Mouse (Mus musculus): ENCODE data around the gene Adcy9. TPM values are rescaled to one million over a fixed set of nuclear protein-coding genes. Genes with fewer than 3 reads are reported as not detected.

The Adcy9 gene
- total RNA-seq, 2 experiments from 2014 or later, result 99.4 to 106 TPM

DNA sequence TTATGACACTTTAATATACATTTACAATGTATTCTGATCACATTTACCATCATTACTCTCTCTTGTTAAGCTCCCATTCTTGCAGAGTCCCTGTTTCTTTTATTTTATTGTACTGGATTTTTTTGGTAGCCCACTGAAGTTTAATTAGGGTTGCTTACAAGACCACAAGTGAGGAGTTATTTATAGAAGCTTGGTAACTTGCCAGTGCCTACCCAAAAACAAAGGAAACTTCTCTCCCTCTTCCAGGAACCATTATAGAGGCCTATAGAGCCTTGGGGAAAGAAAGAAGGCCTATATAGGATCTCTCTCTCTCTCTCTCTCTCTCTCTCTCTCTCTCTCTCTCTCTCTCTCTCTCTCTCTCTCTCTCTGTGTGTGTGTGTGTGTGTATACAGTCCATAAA, 93.2 kb downstream of the Adcy9 start:
- DNase-seq (ENCODE audit: low spot score in 2 of 2), result no peak

DNA sequence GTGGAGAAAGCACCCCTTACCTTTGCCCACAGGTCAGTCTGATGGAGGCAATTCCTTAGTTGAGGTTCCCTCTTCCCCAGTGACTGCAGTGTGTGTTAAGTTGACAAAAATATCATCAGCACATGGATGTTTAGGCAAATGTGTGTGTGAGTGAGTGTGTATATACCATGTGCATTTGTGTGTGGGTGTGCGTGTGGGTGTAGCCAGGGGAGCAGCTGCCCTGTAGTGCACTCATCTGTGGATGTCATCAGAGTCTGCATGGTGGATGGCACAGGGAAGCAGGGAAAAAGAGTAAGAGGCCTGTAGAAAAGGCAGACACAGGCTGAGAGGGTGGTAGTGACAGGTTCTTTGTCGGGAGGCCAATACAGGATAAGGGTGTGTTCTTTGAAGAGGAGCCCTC, 94.5 kb downstream of the Adcy9 start:
- DNase-seq (ENCODE audit: low spot score in 2 of 2), result peak in 1 of 2 experiments; percentile 67

DNA sequence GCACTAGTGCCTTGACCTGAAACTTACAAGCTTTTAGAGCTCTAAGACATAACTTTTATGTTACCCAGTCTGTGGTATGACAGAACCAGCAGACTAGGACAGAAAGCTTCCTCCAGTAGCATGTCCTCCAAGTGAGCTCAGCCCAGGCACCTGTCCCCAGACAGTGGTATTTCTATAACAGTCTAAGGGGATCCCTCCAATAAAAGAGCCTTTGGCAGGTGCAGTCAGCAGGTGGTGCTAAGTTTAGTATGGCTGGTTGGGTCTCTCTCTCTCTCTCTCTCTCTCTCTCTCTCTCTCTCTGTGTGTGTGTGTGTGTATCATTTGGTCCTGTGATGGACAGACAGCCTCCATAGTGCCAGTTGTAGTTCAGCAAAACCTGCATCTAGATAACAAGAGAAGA, 95.3 kb downstream of the Adcy9 start:
- DNase-seq (ENCODE audit: low spot score in 2 of 2), result no peak

DNA sequence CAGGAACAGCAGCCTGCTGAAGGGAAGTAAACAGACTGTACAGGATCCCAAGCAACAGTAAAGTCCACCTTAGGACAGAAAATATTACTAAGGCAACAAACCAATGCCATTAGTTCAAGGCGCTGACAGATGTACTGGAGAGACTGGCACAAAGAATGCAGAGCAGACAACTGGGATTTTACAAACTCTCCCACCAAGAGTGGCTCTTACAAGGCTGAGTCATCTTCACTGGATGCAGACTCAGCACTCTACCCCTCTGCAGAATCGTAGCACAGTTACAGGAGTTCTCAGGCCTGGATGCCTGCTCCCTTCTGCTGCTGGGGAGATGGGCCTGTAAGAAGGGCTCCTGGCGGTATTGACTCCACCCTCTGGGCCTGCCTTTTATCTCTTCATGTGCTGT, 99.4 kb downstream of the Adcy9 start:
- DNase-seq (ENCODE audit: low spot score in 2 of 2), result no peak

DNA sequence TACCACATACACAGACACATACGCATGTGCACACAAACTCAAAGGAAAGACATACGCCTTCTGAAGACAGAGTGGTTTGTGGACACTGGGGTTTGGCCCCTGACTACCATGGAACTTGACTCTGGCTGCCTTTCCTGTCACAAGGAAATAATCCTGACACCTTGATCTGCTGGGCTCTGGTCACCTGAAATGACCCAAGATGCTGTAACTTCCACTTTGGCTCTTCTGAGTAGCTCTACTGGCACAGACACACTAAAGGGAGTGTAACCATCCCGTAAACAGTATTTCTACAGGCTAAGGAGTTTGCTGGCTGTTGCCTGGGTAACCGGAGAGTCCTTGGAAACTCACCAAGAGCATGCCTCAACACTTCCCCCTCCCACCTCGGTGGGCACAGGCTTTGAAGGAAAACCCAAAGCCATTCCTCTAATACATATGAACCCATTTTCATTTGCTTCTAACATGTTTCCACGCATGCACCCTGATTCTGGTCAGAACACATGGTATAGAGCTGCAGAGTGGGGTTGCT, 102.2 kb downstream of the Adcy9 start:
- peak in 1 of 2 experiments; percentile 47 for DNase-seq (ENCODE audit: low spot score in 2 of 2)

DNA sequence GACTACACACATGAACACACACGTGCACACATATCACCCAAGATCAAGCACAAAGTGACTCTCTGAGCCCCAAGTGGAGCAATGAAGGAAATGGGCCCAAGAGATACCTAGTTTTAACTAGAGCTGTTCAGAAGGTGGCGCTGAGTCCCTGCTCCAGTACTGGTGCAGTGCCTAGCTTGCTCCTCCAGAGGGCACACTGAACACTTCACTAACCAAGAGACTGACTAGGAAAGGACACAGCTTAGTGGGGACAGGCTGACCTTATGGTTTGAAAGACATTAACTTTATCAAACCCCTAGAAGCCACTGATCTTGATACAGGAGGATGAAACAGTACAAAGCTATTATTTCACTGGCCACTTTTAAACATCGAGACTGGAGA, 104.2 kb downstream of the Adcy9 start:
- DNase-seq (ENCODE audit: low spot score in 2 of 2), result peak; percentile 80 to 94

DNA sequence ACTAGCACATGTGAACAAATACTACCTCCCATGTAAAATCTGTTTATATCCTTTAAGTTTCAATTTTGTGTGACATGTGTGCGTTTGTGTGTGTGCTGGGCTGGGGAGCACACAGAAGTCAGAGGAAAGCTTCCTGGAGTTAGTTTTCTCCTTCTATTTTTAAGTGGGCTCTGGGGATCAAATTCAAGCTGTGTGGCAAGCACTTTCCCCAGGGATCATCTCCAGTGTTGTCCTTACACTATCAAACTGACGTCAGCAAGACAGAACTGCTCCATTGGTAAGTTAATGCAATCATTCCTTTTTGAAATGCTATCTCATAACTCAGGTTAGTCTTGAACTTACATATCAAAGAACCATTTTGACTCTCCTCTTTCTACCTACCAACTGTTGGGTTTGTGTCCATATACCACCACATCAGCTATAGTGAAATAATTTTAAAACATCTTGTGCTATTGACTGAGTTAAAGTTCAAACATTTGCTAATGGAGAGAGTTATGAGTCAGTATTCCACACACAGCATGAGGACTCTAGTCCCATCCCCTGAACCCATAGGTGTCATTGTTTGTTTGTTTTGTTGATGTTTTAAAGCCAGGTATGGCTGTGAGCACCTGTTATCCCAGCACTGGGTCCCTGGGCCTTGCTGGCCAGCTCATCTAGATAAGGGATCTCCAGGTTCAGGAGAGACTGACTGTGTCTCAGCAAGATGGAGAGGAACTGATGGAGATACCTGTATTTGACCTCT, 104.8 kb downstream of the Adcy9 start:
- no peak for DNase-seq (ENCODE audit: low spot score in 2 of 2)

DNA sequence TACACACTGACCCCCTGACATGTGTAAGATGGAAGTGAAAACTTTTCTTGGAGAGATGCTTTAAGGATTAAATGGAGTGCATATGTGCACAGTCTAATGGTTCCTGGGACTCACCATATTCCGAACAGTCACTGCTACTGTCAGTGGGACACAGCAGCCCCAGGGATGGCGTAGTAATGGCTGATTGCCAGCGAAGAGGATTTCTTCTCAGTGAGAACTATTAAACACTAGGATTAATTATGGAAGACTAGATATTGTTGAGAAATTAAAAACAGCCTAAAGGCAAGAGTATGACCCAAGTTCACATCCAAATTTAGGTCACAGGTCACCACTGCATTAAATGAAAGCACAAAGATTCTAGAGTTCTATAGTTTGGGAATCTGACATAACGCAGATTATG, 105.4 kb downstream of the Adcy9 start:
- no peak for DNase-seq (ENCODE audit: low spot score in 2 of 2)

DNA sequence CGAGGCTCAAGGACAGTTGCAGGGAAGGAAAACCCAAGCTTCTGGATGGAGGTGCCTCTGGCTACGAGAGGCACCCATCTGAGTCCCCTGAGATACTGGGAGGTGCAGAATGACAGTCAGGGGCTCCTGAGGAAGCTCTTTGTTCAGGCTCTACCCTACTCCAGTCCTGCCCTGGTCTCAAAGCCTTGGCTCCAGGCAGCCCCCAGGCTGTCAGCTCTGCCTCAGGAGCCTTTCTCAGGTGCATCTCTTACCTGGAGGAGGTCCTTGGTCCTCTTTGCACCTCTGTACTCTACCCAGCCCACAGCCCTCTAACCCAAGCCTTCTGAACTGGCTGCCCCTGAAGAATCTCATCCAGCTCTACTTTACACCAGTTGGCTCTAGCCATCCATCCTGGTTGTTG, 108.3 kb downstream of the Adcy9 start:
- no peak for DNase-seq (ENCODE audit: low spot score in 2 of 2)

DNA sequence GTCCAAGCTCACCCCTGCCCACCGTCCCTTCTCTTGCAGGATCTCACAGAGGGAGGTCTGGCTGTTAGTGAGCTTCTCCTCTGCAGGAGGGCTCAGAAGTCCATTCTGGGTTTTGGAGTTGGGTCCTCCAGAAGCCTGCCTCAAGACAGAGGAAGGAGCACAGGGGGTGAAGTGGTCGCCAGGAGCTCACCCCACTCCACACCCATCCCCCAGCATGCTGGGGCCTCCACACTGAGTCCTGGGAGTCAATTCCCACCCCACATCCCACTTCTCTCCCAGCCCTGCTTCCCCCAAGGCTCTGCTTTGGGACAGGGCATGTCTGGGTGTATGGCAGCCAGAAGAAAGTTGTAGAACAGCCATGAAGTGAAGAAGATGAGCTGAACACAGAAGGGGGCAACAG, 108.7 kb downstream of the Adcy9 start:
- DNase-seq (ENCODE audit: low spot score in 2 of 2), result no peak

DNA sequence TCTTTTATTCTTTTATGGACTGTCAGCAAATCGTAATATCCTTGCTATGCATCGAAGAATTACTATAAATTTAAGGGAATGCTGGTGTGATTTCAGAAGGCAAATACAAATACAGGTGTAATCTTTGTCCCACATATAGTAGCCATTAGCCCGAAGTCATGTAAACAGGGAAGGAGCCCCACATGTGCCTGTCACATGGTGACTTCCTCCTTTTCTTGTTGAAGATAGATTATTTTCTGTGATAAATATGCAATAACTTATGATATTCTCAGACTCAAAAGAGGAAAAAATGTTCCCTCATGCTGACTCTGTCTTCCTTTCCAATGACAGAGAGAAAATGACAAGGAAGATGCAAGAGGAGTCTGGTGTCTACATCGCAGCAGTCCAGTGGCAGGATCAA, 112.5 kb downstream of the Adcy9 start:
- no peak for DNase-seq (ENCODE audit: low spot score in 2 of 2)

DNA sequence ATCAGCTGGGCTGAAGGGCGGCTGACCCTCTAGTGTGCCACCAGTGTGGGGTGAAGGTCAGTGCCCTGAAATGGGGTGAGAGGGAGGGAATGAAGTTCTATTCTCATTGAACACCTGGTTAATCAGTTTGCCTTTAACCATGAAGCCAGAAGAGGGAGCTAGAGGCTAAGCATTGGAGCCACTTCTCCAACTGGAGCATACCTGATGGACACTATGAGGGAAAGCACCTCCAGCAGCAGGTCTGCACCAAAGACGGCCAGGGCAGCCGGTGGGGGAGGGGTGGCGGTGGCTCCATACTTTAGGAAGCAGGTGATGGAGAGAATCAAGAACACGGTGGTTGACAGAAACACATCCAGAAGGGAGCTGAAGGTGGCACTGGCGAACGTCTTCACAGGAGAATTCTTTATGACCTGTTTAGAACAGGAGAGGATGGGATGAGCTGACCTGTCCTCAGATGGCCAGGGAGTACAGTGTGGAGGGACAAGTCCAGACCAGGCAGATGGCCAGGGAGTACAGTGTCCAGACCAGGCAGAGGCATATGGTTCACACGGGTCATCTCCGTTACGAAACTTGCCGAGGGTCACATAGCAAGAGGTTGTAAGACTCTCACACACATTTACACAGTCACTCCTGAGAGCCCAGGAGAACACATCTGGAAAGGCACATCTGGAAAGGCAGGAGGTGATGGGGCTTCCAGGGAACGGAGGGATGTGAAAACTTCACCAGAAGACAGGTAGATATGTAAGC, 115.9 kb downstream of the Adcy9 start:
- DNase-seq (ENCODE audit: low spot score in 2 of 2), result no peak

DNA sequence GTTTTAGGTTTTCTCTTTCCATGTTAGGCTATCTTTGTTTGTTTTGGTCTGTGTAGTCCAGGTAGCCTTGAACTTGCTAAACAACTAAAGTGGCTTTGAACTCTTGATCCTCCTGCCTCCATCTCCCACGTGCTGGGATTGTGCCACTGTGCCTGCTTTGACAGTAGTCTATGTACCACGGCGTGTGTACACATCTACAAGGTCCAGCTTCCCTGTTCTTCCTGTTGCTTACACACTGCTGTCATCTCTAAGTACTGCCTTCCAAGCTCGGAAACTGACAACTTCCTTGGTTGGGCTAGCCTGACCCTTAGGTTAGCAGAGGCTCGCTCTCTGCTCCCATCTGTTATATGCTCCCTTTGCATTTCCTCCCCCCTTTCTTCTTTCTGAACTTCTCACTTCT, 116.7 kb downstream of the Adcy9 start:
- DNase-seq (ENCODE audit: low spot score in 2 of 2), result no peak

DNA sequence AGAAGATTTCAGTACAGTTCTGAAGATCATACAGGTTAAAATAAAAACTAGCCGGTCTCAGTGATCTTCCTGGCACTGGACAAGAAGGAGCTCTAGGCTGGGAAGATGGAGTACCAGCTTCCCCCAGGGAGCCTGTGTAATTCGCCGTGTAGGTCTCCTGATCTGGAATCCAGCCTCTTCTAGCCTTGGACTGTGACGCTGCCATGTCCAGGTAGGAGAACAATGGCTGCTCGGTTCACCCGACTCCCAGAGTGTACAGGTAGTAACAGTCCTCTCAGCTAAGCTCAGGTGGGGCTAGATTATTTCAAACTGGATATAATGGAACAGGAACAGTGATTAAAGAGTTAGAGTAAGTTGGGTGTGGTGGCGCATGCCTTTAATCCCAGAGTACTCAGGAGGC, 120.0 kb downstream of the Adcy9 start:
- no peak for DNase-seq (ENCODE audit: low spot score in 2 of 2)

DNA sequence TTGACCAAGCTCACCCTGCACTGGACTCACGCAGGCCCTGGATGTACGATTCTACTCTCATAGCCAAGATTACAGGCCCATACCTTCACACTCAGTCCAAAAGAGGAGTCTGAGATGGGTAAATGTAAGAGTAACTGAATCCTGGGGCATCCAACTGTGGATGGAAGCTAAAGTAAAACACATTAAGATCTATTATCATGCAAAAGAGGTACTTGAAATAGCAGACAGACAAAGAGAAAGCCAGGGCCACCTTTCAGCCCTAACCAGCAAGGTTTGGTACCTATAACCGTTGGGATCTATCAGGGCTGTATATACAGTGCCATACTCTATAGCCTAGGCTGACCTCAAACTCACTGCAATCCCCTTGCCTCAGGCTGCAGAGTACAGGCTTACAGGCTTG, 127.0 kb downstream of the Adcy9 start:
- DNase-seq (ENCODE audit: low spot score in 2 of 2), result no peak

DNA sequence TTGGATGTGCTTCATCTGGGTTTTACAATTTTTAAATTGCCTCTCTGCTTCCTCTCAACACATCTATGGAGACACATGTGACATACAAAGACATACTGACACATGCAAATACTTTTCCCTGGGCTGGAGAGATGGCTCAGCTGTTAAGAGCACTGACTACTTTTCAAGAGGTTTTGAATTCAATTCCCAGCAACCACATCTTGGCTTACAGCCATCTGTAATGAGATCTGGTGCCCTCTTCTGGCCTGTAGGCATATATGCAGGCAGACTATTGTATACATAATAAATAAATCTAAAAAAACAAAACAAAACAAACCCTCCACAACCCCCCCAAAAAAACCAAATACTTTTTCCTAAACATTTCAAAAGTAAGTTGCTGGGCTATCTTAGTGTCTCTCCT, 130.8 kb downstream of the Adcy9 start:
- DNase-seq (ENCODE audit: low spot score in 2 of 2), result no peak

DNA sequence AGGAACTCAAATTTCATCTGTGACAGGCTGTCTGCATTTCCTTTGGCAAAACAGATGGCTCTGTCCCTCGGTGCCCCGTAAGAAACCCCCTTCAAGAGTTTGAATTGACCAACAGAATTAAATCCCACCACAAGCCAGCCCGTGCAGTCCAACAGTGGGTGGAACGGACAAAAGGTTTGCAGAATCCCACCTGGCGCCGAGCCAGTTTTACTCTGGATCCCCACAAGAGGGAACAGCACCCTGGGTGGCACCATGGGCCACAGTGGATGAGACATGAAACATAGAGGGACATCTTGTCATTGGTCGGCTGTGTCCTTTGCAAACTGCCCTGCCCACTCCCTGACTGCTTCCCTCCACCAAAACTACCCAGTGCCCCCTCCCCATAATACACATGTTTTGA, 133.7 kb downstream of the Adcy9 start:
- no peak for DNase-seq (ENCODE audit: low spot score in 2 of 2)

DNA sequence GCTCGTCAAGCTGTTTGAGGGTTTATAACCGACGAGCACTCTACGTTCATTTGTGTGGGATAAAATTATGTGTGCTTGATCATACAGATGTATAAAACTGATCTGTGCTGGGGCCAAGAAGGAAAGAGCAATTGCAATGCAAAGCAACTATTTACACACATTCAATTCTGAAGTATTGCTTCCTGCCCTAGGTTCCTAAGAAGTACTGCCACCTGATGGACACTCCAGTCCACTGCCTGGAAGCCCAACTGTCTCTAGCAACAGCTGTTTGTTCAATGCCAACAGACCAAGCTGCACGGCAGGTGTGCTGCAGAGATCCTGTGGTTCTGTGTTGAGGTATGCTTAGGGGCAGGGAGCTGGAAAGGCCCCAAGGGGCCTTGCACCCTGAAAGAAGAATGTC, 135.0 kb downstream of the Adcy9 start:
- DNase-seq (ENCODE audit: low spot score in 2 of 2), result no peak

DNA sequence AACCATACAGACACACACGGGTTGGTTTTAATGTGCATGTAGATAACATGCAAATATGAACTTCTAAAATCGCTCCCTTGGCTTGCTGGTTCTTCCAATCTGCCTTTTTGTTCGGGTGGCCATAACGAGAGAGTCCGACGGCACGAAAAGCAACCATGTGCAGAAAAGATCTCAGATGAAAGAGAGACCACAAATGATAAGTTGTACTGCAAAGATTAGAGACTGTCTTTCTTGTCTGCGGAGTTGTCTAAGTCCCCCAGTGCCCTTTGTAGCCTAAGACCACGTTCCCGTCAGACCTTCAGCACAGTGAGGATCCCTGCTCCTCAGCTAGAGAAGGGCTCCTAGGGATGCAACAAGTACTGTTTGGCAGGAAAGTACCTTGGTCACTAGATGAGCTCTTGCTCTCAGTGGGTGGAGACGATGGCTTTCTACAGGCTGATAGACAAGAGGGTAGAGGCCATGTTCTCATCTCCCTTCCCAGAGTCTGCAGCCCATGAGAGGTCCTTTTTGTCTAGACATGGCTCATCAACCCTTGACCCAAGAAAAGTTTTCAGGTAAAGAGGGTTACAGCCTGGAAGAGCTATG, 136.9 kb downstream of the Adcy9 start:
- no peak for DNase-seq (ENCODE audit: low spot score in 2 of 2)

DNA sequence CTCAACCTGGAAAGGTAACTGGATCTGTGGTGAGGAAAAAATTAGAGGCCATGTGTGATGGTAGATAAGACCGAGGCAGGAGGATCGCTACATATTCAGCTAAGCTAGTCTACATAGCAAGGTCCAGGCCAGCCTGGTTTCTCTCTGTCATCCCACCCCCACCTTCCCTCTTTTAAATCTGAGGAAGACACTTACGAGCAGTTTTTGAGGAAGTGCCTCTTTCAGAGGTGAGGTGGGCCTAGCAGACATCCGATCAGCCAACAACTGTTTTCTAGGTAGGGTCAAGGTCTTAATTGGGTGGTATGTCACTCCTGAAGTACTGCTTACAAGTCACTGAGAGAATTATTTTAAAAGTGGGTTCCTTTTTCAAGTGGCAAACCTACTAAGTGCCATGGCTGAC, 138.8 kb downstream of the Adcy9 start:
- no peak for DNase-seq (ENCODE audit: low spot score in 2 of 2)

DNA sequence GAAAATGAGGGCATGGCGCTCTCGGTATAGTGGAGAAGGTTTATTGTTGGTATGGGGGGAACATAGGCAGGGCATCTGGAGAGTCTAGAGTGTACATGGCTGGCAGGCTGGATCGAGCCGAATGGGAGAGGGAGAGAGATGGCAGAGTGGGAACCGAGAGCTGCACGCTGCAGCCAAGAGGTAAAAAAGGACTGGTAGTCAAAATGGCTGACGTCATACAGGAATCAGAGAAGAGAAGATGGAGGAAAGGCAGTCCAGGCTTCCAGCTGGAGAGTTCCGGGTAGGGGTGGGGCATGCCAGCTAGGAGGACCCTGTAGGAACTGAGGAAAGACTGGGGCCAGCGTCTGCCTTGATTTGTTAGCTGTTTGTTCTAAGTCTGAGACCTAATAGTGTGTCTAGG, 139.3 kb downstream of the Adcy9 start:
- peak in 1 of 2 experiments; percentile 35 for DNase-seq (ENCODE audit: low spot score in 2 of 2)

DNA sequence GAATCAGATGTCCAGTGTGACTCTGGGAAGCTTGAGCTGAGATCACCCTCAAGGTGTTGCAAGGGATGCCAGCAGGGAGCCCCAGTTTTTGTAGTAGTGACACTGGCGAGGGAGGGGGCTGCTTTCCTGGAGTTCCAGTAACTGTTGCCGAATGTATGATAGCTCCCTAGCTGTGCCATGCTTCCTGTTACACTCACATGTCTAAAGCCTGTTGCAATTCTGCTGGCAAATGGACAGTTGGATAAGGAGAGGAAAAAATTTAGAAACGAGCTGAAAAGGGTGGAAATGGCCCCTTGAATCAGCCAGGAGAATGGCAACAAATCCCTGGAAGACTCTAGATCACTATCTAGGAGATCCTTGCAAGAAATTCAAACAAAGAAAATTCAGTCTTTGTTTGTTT, 140.7 kb downstream of the Adcy9 start:
- DNase-seq (ENCODE audit: low spot score in 2 of 2), result no peak

Measured in layer of hippocampus, adult 18-20 months (tissue).